Mouse (Mus musculus): ENCODE results near the gene Chrng. TPM values are rescaled to one million over a fixed set of nuclear protein-coding genes. Genes with fewer than 3 reads are reported as not detected.

The Chrng gene
- polyA plus RNA-seq, 1 experiment from 2014 or later, result 44.8 TPM

DNA sequence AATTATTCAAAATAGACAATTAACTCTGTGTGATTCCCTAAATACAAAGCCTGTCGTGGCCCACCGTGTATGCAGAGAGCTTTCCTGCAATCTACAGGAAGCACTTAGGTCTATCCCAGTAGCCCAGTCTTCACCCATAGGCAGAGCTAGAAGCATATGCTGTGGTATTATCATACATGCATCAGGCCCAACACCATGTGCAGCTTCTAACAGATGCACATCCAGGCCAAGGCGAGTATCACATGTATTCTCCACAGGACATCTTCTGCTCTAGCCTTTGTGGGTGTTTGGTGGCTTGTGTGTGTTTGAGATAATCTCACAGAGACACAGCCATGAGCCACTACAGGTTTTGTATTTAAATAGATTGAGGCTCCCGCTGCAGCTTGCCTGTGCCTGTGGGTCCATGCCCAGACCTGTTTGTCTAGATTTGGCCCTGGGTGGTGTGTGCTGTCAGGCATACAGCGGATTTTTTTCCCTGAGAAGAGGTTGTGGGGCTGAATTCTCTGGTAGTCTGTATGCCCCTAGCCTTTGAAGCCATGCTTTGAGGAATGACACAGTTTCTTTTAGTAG is 47.7 kb downstream of the Chrng start:
- Histone ChIP-seq H3K4me1 (ENCODE audit: control insufficient read depth, insufficient read depth, low read length) (no peaks in the 10 kb centered on the region), H3K36me3 (ENCODE audit: control insufficient read depth, insufficient read depth, low read length) (no peaks in the 10 kb centered on the region), H3K27ac (replicated peaks; ENCODE audit: low read depth, low read length) (no peak overlapping the region), H3K9me3 (ENCODE audit: control insufficient read depth, low read length) (no peaks in the 10 kb centered on the region), H3K9ac (ENCODE audit: low read depth, low read length) (no peak overlapping the region), H3K27me3 (replicated peaks; ENCODE audit: control insufficient read depth, insufficient read depth, low read length) (no peaks in the 10 kb centered on the region), H3K4me2 (ENCODE audit: low read depth, low read length) (no peak overlapping the region), H3K4me3 (ENCODE audit: low read depth, low read length) (no peak overlapping the region)
- 51% methylated on average over 5 of the region's 5 CpGs for WGBS
- peak; percentile 51 for DNase-seq (ENCODE audit: low spot score)
- ATAC-seq (ENCODE audit: low read depth), result no peak

DNA sequence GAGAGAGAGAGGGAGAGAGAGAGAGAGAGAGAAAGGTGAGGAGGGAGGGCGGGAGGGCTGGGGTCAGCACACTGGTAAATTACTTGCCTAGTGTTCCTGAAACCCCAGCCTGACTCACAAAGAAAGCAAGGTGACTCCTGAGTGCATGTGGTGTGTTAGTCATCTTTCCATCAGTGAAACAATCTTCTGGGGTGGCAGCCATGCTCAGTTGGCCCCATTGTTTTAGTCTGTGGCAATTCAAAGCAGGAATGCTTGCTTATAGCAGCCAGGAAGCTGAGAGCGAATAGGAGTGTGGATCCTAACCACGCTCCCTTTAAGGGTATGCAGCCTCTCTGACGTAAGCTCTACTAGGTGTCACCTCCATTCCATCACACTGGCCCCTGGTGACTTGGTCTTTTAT is 50.7 kb downstream of the Chrng start:
- Histone ChIP-seq H3K4me1 (ENCODE audit: control insufficient read depth, insufficient read depth, low read length) (no peaks in the 10 kb centered on the region), H3K36me3 (ENCODE audit: control insufficient read depth, insufficient read depth, low read length) (no peaks in the 10 kb centered on the region), H3K9ac (ENCODE audit: low read depth, low read length) (no peak overlapping the region), H3K27me3 (replicated peaks; ENCODE audit: control insufficient read depth, insufficient read depth, low read length) (peaks cover 20% of the 10 kb centered on the region), H3K27ac (replicated peaks; ENCODE audit: low read depth, low read length) (no peak overlapping the region), H3K9me3 (ENCODE audit: control insufficient read depth, low read length) (no peaks in the 10 kb centered on the region), H3K4me2 (ENCODE audit: low read depth, low read length) (no peak overlapping the region), H3K4me3 (ENCODE audit: low read depth, low read length) (no peak overlapping the region)
- 57% methylated on average over 4 of the region's 4 CpGs for WGBS
- no peak for DNase-seq (ENCODE audit: low spot score)
- no peak for ATAC-seq (ENCODE audit: low read depth)

DNA sequence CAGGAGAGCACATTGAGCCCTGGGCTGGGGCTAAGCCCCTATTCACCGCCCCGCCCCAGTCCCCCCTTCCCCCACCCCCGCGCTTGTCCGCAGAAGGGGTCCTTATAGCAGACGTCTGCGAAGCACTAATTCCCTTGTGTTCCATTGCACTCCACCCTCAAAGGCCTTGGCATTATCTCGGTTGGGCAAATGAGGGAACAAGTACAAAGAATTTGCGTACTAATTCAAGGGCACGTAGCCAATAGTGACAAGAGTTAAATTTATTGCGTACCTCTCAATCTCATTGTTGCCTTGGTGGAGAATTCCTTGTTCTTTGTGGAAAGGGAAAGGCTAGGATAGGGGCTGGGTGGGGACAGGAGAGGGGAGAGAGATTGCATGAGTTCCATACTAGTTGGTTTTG is 53.2 kb downstream of the Chrng start:
- 20% methylated on average over 11 of the region's 11 CpGs for WGBS
- Histone ChIP-seq H3K4me2 (ENCODE audit: low read depth, low read length) (no peak overlapping the region), H3K9ac (ENCODE audit: low read depth, low read length) (no peak overlapping the region), H3K36me3 (ENCODE audit: control insufficient read depth, insufficient read depth, low read length) (no peaks in the 10 kb centered on the region), H3K4me1 (ENCODE audit: control insufficient read depth, insufficient read depth, low read length) (no peaks in the 10 kb centered on the region), H3K9me3 (ENCODE audit: control insufficient read depth, low read length) (no peaks in the 10 kb centered on the region), H3K4me3 (ENCODE audit: low read depth, low read length) (no peak overlapping the region), H3K27me3 (replicated peaks; ENCODE audit: control insufficient read depth, insufficient read depth, low read length) (peaks cover 33% of the 10 kb centered on the region), H3K27ac (replicated peaks; ENCODE audit: low read depth, low read length) (no peak overlapping the region)
- no peak for DNase-seq (ENCODE audit: low spot score)
- ATAC-seq (ENCODE audit: low read depth), result no peak

DNA sequence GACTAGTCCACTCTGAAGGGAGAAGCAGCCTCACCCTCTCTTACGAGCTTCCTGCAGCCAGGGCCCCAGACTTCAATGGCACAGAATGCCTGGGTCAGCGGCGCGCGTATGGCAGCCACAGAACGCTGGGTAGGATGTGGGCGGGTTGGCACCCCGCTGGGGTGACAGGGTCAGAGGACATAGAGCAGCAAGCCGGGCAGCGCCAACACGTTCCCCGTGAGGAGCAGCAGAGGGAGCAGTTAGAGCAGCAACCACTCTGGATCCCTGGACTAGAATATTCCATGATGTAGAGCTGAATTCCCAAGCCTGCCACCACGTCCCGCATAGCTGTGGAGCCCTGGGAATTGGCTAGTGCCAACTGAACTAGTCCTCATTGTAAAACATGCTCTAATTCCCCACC is 54.0 kb downstream of the Chrng start:
- H3K9me3 ChIP-seq (ENCODE audit: control insufficient read depth, low read length), result no peaks in the 10 kb centered on the region

DNA sequence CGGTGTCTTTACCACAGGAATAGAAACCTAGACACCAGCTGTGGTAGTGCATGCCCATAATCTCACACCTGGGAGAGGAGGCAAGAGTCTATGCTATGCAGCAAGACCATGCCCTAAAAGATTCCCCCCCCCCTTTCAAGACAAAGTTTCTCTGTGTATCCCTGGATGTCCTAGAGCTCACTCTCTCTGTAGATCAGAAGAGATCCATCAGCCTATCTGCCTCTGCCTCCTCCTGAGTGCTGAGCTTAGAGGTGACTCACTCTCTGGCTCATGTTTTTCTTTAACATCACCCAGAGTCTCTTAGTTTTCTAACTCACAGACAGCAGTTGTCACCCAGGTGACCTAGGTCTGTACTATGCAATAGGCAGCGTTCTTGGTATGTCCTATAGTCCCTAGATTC is 54.9 kb downstream of the Chrng start:
- Histone ChIP-seq H3K27ac (replicated peaks; ENCODE audit: low read depth, low read length) (no peak overlapping the region), H3K9me3 (ENCODE audit: control insufficient read depth, low read length) (no peaks in the 10 kb centered on the region), H3K4me1 (ENCODE audit: control insufficient read depth, insufficient read depth, low read length) (peaks cover 7% of the 10 kb centered on the region), H3K9ac (ENCODE audit: low read depth, low read length) (no peak overlapping the region), H3K36me3 (ENCODE audit: control insufficient read depth, insufficient read depth, low read length) (no peaks in the 10 kb centered on the region), H3K4me3 (ENCODE audit: low read depth, low read length) (no peak overlapping the region), H3K4me2 (ENCODE audit: low read depth, low read length) (no peak overlapping the region), H3K27me3 (replicated peaks; ENCODE audit: control insufficient read depth, insufficient read depth, low read length) (peaks cover 49% of the 10 kb centered on the region)
- 84% methylated on average over 2 of the region's 2 CpGs for WGBS
- DNase-seq (ENCODE audit: low spot score) (no peak), ATAC-seq (ENCODE audit: low read depth) (no peak)

More for the DNA sequence above, 54.0 kb downstream of the Chrng start:
- WGBS, result 9% methylated on average over 14 of the region's 14 CpGs
- no peak overlapping the region for H3K27ac ChIP-seq (replicated peaks; ENCODE audit: low read depth, low read length)
- no peak overlapping the region for H3K4me2 ChIP-seq (ENCODE audit: low read depth, low read length)
- H3K4me1 ChIP-seq (ENCODE audit: control insufficient read depth, insufficient read depth, low read length), result no peaks in the 10 kb centered on the region
- no peak overlapping the region for H3K9ac ChIP-seq (ENCODE audit: low read depth, low read length)
- H3K36me3 ChIP-seq (ENCODE audit: control insufficient read depth, insufficient read depth, low read length), result no peaks in the 10 kb centered on the region
- H3K27me3 ChIP-seq (replicated peaks; ENCODE audit: control insufficient read depth, insufficient read depth, low read length), result peaks cover 41% of the 10 kb centered on the region
- no peak for DNase-seq (ENCODE audit: low spot score)
- no peak for ATAC-seq (ENCODE audit: low read depth)
- H3K4me3 ChIP-seq (ENCODE audit: low read depth, low read length), result no peak overlapping the region

Other genes with a start within 250 kb of the Chrng start
- not detected in 2 replicates for gene Alppl2, start 114.7 kb upstream of the Chrng start, polyA plus RNA-seq (2014; fragmentation: Nextera tagmentation; extraction: Ambion mirVana)
- not detected in 2 replicates for gene Alpi, start 103.1 kb upstream of the Chrng start, polyA plus RNA-seq (2014; fragmentation: Nextera tagmentation; extraction: Ambion mirVana)
- gene Akp3, start 79.7 kb upstream of the Chrng start, polyA plus RNA-seq (2014; fragmentation: Nextera tagmentation; extraction: Ambion mirVana), result 0.10 TPM in 1 of 2 replicates, not detected in the other
- 1.7 and 3.0 TPM in 2 replicates for gene Ecel1, start 48.1 kb upstream of the Chrng start, polyA plus RNA-seq (2014; fragmentation: Nextera tagmentation; extraction: Ambion mirVana)
- 0.93 and 1.5 TPM in 2 replicates for gene Prss56, start 21.3 kb upstream of the Chrng start, polyA plus RNA-seq (2014; fragmentation: Nextera tagmentation; extraction: Ambion mirVana)
- gene Chrnd, start 14.1 kb upstream of the Chrng start, polyA plus RNA-seq (2014; fragmentation: Nextera tagmentation; extraction: Ambion mirVana), result 11.5 and 12.5 TPM in 2 replicates
- gene Eif4e2, start 9.3 kb downstream of the Chrng start, polyA plus RNA-seq (2014; fragmentation: Nextera tagmentation; extraction: Ambion mirVana), result 133 and 136 TPM in 2 replicates
- 4.3 and 6.4 TPM in 2 replicates for gene Efhd1, start 59.7 kb downstream of the Chrng start, polyA plus RNA-seq (2014; fragmentation: Nextera tagmentation; extraction: Ambion mirVana)
- gene Gigyf2, start 122.3 kb downstream of the Chrng start, polyA plus RNA-seq (2014; fragmentation: Nextera tagmentation; extraction: Ambion mirVana), result 41.6 and 46.8 TPM in 2 replicates
- gene Kcnj13, start 190.1 kb downstream of the Chrng start, polyA plus RNA-seq (2014; fragmentation: Nextera tagmentation; extraction: Ambion mirVana), result 3.4 and 5.2 TPM in 2 replicates